Mouse (Mus musculus): Measurements from ENCODE around the gene Cgrrf1. TPM values are rescaled to one million over a fixed set of nuclear protein-coding genes. Genes with fewer than 3 reads are reported as not detected.
"Not testable (repeated sequence)": the region's sequence is repeated elsewhere in the genome, so short reads cannot be mapped to it uniquely, and the experiment has no call there.

Cgrrf1 gene
- polyA plus RNA-seq, 1 experiment from 2014 or later: 26.6 TPM

DNA sequence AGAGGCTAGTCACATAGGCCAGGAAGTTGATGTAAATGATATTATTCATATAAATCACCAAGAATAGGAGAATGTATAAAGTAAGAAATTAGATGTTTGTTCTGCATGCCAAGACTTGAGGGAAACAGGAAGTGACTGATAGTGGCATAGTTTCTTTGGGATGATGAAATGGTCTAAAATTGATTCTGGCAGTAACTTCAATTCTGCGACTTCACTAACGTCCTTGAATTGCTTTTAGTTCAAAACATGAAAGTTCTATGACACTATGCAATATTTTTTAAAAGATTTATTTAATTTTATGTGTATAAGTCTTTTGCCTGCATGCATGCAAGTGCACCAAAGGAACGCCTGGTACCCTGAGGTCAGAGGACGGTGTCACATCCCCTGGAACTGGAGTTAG is 28.7 kb upstream of the Cgrrf1 start:
- Histone ChIP-seq H3K4me2 (no peak overlapping the region), H3K36me3 (peaks cover 3% of the 10 kb centered on the region; the same call in 1 of the 2 replicates), H3K4me3 (no peak overlapping the region), H3K4me1 (replicated peaks) (no peaks in the 10 kb centered on the region), H3K27ac (no peak overlapping the region), H3K27me3 (no peaks in the 10 kb centered on the region), H3K9me3 (replicated peaks) (no peaks in the 10 kb centered on the region), H3K9ac (no peak overlapping the region)
- ATAC-seq (replicated peaks; ENCODE audit: insufficient number of reproducible peaks, insufficient read depth, low FRiP score, low read depth): no peak
- WGBS: 81% methylated on average over 4 of the region's 4 CpGs

GRCm38 (mm10) chr14:46803791-46804190 is 28.1 kb upstream of the Cgrrf1 start:
- WGBS: 67% methylated on average over 1 of the region's 1 CpGs
- H3K27ac ChIP-seq: no peak overlapping the region
- no peak overlapping the region for H3K4me3 ChIP-seq
- no peaks in the 10 kb centered on the region for H3K9me3 ChIP-seq (replicated peaks)
- H3K27me3 ChIP-seq: no peaks in the 10 kb centered on the region
- H3K36me3 ChIP-seq: peaks cover 4% of the 10 kb centered on the region; the same call in 1 of the 2 replicates
- no peak overlapping the region for H3K4me2 ChIP-seq
- ATAC-seq (replicated peaks; ENCODE audit: insufficient number of reproducible peaks, insufficient read depth, low FRiP score, low read depth): no peak
- H3K9ac ChIP-seq: no peak overlapping the region
- H3K4me1 ChIP-seq (replicated peaks): no peaks in the 10 kb centered on the region

- WGBS: 74% methylated on average over 5 of the region's 5 CpGs
- ATAC-seq (replicated peaks; ENCODE audit: insufficient number of reproducible peaks, insufficient read depth, low FRiP score, low read depth): no peak
- Histone ChIP-seq H3K27ac (no peak overlapping the region), H3K9ac (no peak overlapping the region), H3K4me1 (replicated peaks) (no peaks in the 10 kb centered on the region), H3K36me3 (peaks cover 22% of the 10 kb centered on the region), H3K27me3 (no peaks in the 10 kb centered on the region), H3K9me3 (replicated peaks) (no peaks in the 10 kb centered on the region), H3K4me2 (no peak overlapping the region), H3K4me3 (no peak overlapping the region)
Measured at GRCm38 (mm10) chr14:46806186-46806585, 25.7 kb upstream of the Cgrrf1 start.

DNA sequence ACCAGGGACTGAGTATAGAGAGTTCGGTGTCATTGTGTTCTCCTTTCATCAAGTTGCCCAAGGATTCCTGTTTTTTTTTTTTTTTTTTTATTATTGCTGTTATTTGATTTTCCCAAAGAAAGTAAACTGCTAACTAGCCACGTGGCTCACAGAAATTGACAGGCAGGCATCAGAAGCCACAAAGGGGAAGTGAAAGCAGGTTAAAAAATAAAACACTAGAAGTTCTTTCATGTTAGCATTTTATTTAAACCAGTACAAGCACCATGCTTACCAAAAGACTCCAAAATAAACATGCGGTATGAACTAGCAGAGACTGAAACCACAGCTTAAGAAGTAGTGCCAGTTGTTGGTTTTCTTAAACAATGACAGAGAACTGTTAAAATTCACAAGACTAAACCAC is 24.0 kb upstream of the Cgrrf1 start:
- no peaks in the 10 kb centered on the region for H3K9me3 ChIP-seq (replicated peaks)
- no peak for ATAC-seq (replicated peaks; ENCODE audit: insufficient number of reproducible peaks, insufficient read depth, low FRiP score, low read depth)
- peaks cover 31% of the 10 kb centered on the region for H3K36me3 ChIP-seq
- H3K27ac ChIP-seq: no peak overlapping the region
- WGBS: 75% methylated on average over 3 of the region's 3 CpGs
- H3K4me1 ChIP-seq (replicated peaks): no peaks in the 10 kb centered on the region
- H3K4me2 ChIP-seq: no peak overlapping the region
- H3K27me3 ChIP-seq: no peaks in the 10 kb centered on the region
- no peak overlapping the region for H3K9ac ChIP-seq
- H3K4me3 ChIP-seq: no peak overlapping the region

DNA sequence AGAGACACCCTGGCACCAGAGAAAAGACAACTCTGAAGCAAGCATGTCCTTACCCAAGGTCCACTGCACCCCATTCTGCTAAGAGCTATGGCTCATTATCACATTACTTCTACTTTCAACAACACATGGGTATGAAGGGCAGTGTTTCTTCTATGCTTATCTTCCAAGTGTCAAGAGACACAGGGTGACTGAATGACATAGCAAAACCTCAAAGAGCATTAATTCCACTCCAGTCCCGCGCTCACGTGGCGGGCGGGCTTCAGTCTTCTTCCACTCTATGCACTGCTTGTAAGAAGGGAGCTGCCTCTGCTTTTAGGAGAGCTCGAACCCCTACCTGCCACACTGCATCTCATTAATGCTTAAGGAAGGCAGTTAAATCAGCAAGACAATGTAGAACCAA is 16.3 kb upstream of the Cgrrf1 start:
- H3K4me2 ChIP-seq: no peak overlapping the region
- 64% methylated on average over 6 of the region's 6 CpGs for WGBS
- no peaks in the 10 kb centered on the region for H3K27me3 ChIP-seq
- ATAC-seq (replicated peaks; ENCODE audit: insufficient number of reproducible peaks, insufficient read depth, low FRiP score, low read depth): no peak
- no peak overlapping the region for H3K4me3 ChIP-seq
- H3K36me3 ChIP-seq: peaks cover 24% of the 10 kb centered on the region
- no peak overlapping the region for H3K9ac ChIP-seq
- peaks cover 10% of the 10 kb centered on the region for H3K4me1 ChIP-seq (replicated peaks)
- H3K9me3 ChIP-seq (replicated peaks): no peaks in the 10 kb centered on the region
- no peak overlapping the region for H3K27ac ChIP-seq

DNA sequence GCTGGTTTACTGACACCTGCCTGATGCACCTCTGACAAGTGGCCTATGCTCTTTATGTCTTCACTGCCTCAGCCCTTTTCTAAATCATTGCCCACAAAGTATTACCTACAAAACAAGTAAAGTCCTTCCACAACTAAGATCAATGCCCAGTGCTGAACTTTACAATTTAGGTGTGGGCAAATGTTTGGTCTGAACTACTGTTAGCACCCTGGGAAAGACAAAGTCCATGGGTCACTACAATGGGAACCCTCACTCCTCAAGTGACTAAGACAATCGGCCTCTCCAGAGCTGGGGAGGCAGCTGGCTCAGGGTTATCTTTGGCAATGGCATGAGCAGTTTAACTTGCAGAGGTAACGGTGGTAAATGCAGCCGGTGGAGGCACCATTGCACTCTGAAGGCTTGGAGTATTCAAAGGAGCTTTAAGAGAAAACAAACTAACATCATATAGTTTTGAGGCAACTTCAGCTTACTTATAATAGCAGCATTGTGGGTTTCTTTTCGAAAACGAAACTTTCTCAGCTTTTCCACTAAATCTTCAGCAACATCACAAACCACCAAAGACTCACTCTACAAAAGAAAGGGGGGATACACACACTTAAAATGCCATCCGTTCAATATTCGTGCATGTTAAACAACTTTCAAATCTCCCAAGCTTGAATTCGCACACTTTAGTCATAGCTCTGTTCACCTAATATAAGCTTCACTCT is 14.9 kb upstream of the Cgrrf1 start:
- 86% methylated on average over 8 of the region's 8 CpGs for WGBS
- no peak overlapping the region for H3K27ac ChIP-seq
- H3K36me3 ChIP-seq: peaks cover 13% of the 10 kb centered on the region; the same call in 1 of the 2 replicates
- ATAC-seq (replicated peaks; ENCODE audit: insufficient number of reproducible peaks, insufficient read depth, low FRiP score, low read depth): no peak
- no peak overlapping the region for H3K9ac ChIP-seq
- no peaks in the 10 kb centered on the region for H3K9me3 ChIP-seq (replicated peaks)
- peaks cover 15% of the 10 kb centered on the region for H3K4me1 ChIP-seq (replicated peaks)
- H3K27me3 ChIP-seq: no peaks in the 10 kb centered on the region
- H3K4me3 ChIP-seq: no peak overlapping the region
- H3K4me2 ChIP-seq: no peak overlapping the region

GRCm38 (mm10) chr14:46818743-46819142 is 13.2 kb upstream of the Cgrrf1 start:
- Histone ChIP-seq H3K36me3 (peaks cover 4% of the 10 kb centered on the region; the same call in 1 of the 2 replicates), H3K4me3 (no peak overlapping the region), H3K27me3 (no peaks in the 10 kb centered on the region), H3K9me3 (replicated peaks) (no peaks in the 10 kb centered on the region), H3K27ac (no peak overlapping the region), H3K9ac (no peak overlapping the region), H3K4me1 (replicated peaks) (peaks cover 18% of the 10 kb centered on the region), H3K4me2 (no peak overlapping the region)
- WGBS: 86% methylated on average over 7 of the region's 7 CpGs
- no peak for ATAC-seq (replicated peaks; ENCODE audit: insufficient number of reproducible peaks, insufficient read depth, low FRiP score, low read depth)

GRCm38 (mm10) chr14:46819961-46820360 is 12.0 kb upstream of the Cgrrf1 start:
- H3K4me3 ChIP-seq; H3K9ac ChIP-seq; H3K4me2 ChIP-seq; H3K27ac ChIP-seq; H3K27me3 ChIP-seq; H3K36me3 ChIP-seq; H3K9me3 ChIP-seq (replicated peaks); ATAC-seq (replicated peaks; ENCODE audit: insufficient number of reproducible peaks, insufficient read depth, low FRiP score, low read depth): not testable (repeated sequence)
- 90% methylated on average over 5 of the region's 6 CpGs for WGBS
- H3K4me1 ChIP-seq (replicated peaks): peaks cover 18% of the 10 kb centered on the region

DNA sequence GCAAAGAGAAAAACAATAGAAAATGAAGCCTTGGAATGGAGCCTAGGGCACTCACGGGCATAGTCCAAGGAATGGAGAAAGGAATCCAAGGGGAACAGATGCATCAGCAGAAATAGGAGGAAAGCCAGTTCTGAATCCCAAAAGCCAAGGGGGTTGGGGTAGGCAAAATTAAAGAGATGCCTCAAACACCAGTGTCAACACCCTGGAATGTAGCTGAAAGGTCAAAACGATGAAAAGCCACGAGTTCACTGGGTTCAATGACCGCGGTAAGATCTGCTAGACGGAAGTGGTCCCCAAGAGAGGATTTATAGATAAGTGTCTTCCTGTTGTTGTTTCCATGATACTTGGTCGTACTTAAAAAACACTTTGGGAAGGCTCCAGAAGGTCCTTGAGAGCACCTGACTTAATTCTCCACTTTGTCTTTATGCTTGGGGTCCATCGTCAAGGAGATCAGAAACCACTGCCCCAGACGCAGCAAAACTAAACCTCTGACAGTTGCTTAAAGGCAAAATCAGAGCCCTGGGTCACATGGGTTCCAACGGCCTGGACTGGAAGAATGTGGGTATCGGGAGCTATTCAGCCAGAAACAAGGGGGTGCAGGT is 10.6 kb upstream of the Cgrrf1 start:
- WGBS: 2% methylated on average over 11 of the region's 11 CpGs
- peak overlapping the region; percentile 87 for H3K4me2 ChIP-seq
- H3K4me3 ChIP-seq: peak overlapping the region; percentile 99
- no peaks in the 10 kb centered on the region for H3K9me3 ChIP-seq (replicated peaks)
- H3K36me3 ChIP-seq: no peaks in the 10 kb centered on the region
- H3K4me1 ChIP-seq (replicated peaks): peaks cover 15% of the 10 kb centered on the region
- H3K27ac ChIP-seq: peak overlapping the region; percentile 96
- H3K27me3 ChIP-seq: no peaks in the 10 kb centered on the region
- H3K9ac ChIP-seq: peak overlapping the region; percentile 90
- ATAC-seq (replicated peaks; ENCODE audit: insufficient number of reproducible peaks, insufficient read depth, low FRiP score, low read depth): peak; percentile 40

GRCm38 (mm10) chr14:46821873-46822716 is 9.8 kb upstream of the Cgrrf1 start, which contains the start of gene Gmfb:
Gene Gmfb, minus strand, starts transcription at chr14:46822242.
- Histone ChIP-seq H3K27ac (peak within 1 kb of the TSS; percentile 96), H3K4me2 (peak within 1 kb of the TSS; percentile 87), H3K36me3 (no peaks in the 10 kb centered on the region), H3K4me1 (replicated peaks) (peaks cover 15% of the 10 kb centered on the region), H3K9ac (peak within 1 kb of the TSS; percentile 90), H3K9me3 (replicated peaks) (no peaks in the 10 kb centered on the region), H3K4me3 (peak within 1 kb of the TSS; percentile 99), H3K27me3 (no peaks in the 10 kb centered on the region)
- under 1% methylated on average over 65 of the region's 65 CpGs for WGBS
- ATAC-seq (replicated peaks; ENCODE audit: insufficient number of reproducible peaks, insufficient read depth, low FRiP score, low read depth): peak; percentile 95

GRCm38 (mm10) chr14:46823996-46824395 is 7.9 kb upstream of the Cgrrf1 start:
- H3K4me2 ChIP-seq: no peak overlapping the region
- H3K4me3 ChIP-seq: no peak overlapping the region
- 65% methylated on average over 2 of the region's 2 CpGs for WGBS
- no peak for ATAC-seq (replicated peaks; ENCODE audit: insufficient number of reproducible peaks, insufficient read depth, low FRiP score, low read depth)
- H3K27ac ChIP-seq: no peak overlapping the region
- no peak overlapping the region for H3K9ac ChIP-seq
- H3K9me3 ChIP-seq (replicated peaks): no peaks in the 10 kb centered on the region
- no peaks in the 10 kb centered on the region for H3K36me3 ChIP-seq
- H3K4me1 ChIP-seq (replicated peaks): peaks cover 15% of the 10 kb centered on the region
- no peaks in the 10 kb centered on the region for H3K27me3 ChIP-seq
